Mouse (Mus musculus) heart, embryonic 12.5 days (tissue): ENCODE measurements at regions not wholly inside any gene's neighbourhood (a gene's known extent, or its start where the extent isn't known, plus 50 kb on each side); places are given as distances from the start of the nearest gene placed in this dataset.

Experiments
- ATAC-seq: fragments of 200-750 bp; cut with Nextera tagmentation; 2 replicates; pipeline ENCODE4 v1.8.0; 2017; ENCODE audit warnings: moderate TSS enrichment, moderate library complexity; ENCODE audit not compliant: insufficient number of reproducible peaks, low FRiP score
- H3K27ac ChIP-seq: fragments of 300-500 bp; sonication (generic); 2 replicates; pipeline ENCODE4 v1.5.1; 2016; ENCODE audit warnings: mild to moderate bottlenecking, moderate library complexity; ENCODE audit not compliant: poor library complexity, severe bottlenecking
- H3K27me3 ChIP-seq: fragments of 300-500 bp; sonication (generic); replicated peaks from 2 replicates; pipeline ENCODE4 v1.6.1; 2016; ENCODE audit warnings: mild to moderate bottlenecking, moderate library complexity
- H3K36me3 ChIP-seq: fragments of 300-500 bp; sonication (generic); 2 replicates; pipeline ENCODE4 v1.6.1; 2016; ENCODE audit warnings: mild to moderate bottlenecking, moderate library complexity
- H3K4me1 ChIP-seq: fragments of 300-500 bp; sonication (generic); replicated peaks from 2 replicates; pipeline ENCODE4 v1.6.1; 2016; ENCODE audit warnings: mild to moderate bottlenecking
- H3K4me2 ChIP-seq: fragments of 300-500 bp; sonication (generic); 2 replicates; pipeline ENCODE4 v1.6.1; 2016; ENCODE audit warnings: mild to moderate bottlenecking, moderate library complexity
- H3K4me3 ChIP-seq: fragments of 300-500 bp; sonication (generic); 2 replicates; pipeline ENCODE4 v1.5.1; 2016; ENCODE audit warnings: mild to moderate bottlenecking
- H3K9ac ChIP-seq: fragments of 300-500 bp; sonication (generic); 2 replicates; pipeline ENCODE4 v1.6.1; 2016; ENCODE audit warnings: mild to moderate bottlenecking, moderate library complexity
- H3K9me3 ChIP-seq: fragments of 300-500 bp; sonication (generic); replicated peaks from 2 replicates; pipeline ENCODE4 v1.6.1; 2016; ENCODE audit warnings: mild to moderate bottlenecking, moderate library complexity
- WGBS: fragments of 180-500 bp; shearing (Covaris S2); methylation state at CpG from one replicate; pipeline ENCODE4 v1.1.7; 2016; 5-methylcytosine and 5-hydroxymethylcytosine counted together

GRCm38 (mm10) chr12:107160628-107161027, 327.8 kb upstream of the 3110018I06Rik start:
- Histone ChIP-seq H3K4me2 (no peak overlapping the region), H3K27ac (no peak overlapping the region), H3K27me3 (peaks cover 11% of the 10 kb centered on the region), H3K9me3 (no peaks in the 10 kb centered on the region), H3K4me3 (no peak overlapping the region), H3K36me3 (no peaks in the 10 kb centered on the region), H3K9ac (no peak overlapping the region), H3K4me1 (0 out of 2 replicates have a peak, but pooled peaks cover 4% of the 10 kb centered on the region)
- ATAC-seq: no peak
- WGBS: 45% methylated on average over 6 of the region's 6 CpGs

- H3K4me1 ChIP-seq: no peaks in the 10 kb centered on the region
- no peaks in the 10 kb centered on the region for H3K27me3 ChIP-seq
- H3K9ac ChIP-seq: no peak overlapping the region
- H3K9me3 ChIP-seq: no peaks in the 10 kb centered on the region
- no peak overlapping the region for H3K27ac ChIP-seq
- H3K4me2 ChIP-seq: no peak overlapping the region
- H3K4me3 ChIP-seq: no peak overlapping the region
- no peak for ATAC-seq
- 67% methylated on average over 7 of the region's 7 CpGs for WGBS
- no peaks in the 10 kb centered on the region for H3K36me3 ChIP-seq
Measured at GRCm38 (mm10) chr12:107170926-107171325, 317.5 kb upstream of the 3110018I06Rik start.

- WGBS: 84% methylated on average over 15 of the region's 15 CpGs
- no peaks in the 10 kb centered on the region for H3K4me1 ChIP-seq
- no peak overlapping the region for H3K9ac ChIP-seq
- no peak overlapping the region for H3K27ac ChIP-seq
- H3K9me3 ChIP-seq: no peaks in the 10 kb centered on the region
- H3K36me3 ChIP-seq: no peaks in the 10 kb centered on the region
- H3K27me3 ChIP-seq: no peaks in the 10 kb centered on the region
- H3K4me3 ChIP-seq: no peak overlapping the region
- ATAC-seq: no peak
- H3K4me2 ChIP-seq: no peak overlapping the region
Measured at GRCm38 (mm10) chr12:107171676-107172075, 316.8 kb upstream of the 3110018I06Rik start.

GRCm38 (mm10) chr12:107178676-107179075, 309.8 kb upstream of the 3110018I06Rik start:
- Histone ChIP-seq H3K4me1 (no peaks in the 10 kb centered on the region), H3K4me3 (no peak overlapping the region), H3K27me3 (no peaks in the 10 kb centered on the region), H3K9ac (no peak overlapping the region), H3K9me3 (no peaks in the 10 kb centered on the region), H3K27ac (no peak overlapping the region), H3K36me3 (no peaks in the 10 kb centered on the region), H3K4me2 (no peak overlapping the region)
- 70% methylated on average over 6 of the region's 6 CpGs for WGBS
- ATAC-seq: no peak

GRCm38 (mm10) chr12:107180501-107180900, 307.9 kb upstream of the 3110018I06Rik start:
- H3K9me3 ChIP-seq: no peaks in the 10 kb centered on the region
- ATAC-seq: no peak
- H3K36me3 ChIP-seq: no peaks in the 10 kb centered on the region
- H3K4me3 ChIP-seq: no peak overlapping the region
- no peaks in the 10 kb centered on the region for H3K27me3 ChIP-seq
- 82% methylated on average over 3 of the region's 3 CpGs for WGBS
- no peak overlapping the region for H3K9ac ChIP-seq
- H3K4me2 ChIP-seq: no peak overlapping the region
- no peaks in the 10 kb centered on the region for H3K4me1 ChIP-seq
- no peak overlapping the region for H3K27ac ChIP-seq

- 81% methylated on average over 9 of the region's 9 CpGs for WGBS
- H3K36me3 ChIP-seq: no peaks in the 10 kb centered on the region
- H3K9me3 ChIP-seq: no peaks in the 10 kb centered on the region
- no peak for ATAC-seq
- H3K9ac ChIP-seq: no peak overlapping the region
- no peak overlapping the region for H3K4me3 ChIP-seq
- H3K27ac ChIP-seq: no peak overlapping the region
- H3K4me1 ChIP-seq: no peaks in the 10 kb centered on the region
- H3K27me3 ChIP-seq: no peaks in the 10 kb centered on the region
- no peak overlapping the region for H3K4me2 ChIP-seq
Measured at GRCm38 (mm10) chr12:107181291-107181690, 307.1 kb upstream of the 3110018I06Rik start.

GRCm38 (mm10) chr12:107182091-107182655, 306.3 kb upstream of the 3110018I06Rik start:
- WGBS: 87% methylated on average over 18 of the region's 18 CpGs
- Histone ChIP-seq H3K27ac (no peak overlapping the region), H3K4me1 (no peaks in the 10 kb centered on the region), H3K27me3 (no peaks in the 10 kb centered on the region), H3K4me2 (no peak overlapping the region), H3K36me3 (no peaks in the 10 kb centered on the region), H3K4me3 (no peak overlapping the region), H3K9ac (no peak overlapping the region), H3K9me3 (no peaks in the 10 kb centered on the region)
- ATAC-seq: no peak

- Histone ChIP-seq H3K4me1 (no peaks in the 10 kb centered on the region), H3K4me3 (no peak overlapping the region), H3K27me3 (no peaks in the 10 kb centered on the region), H3K9me3 (no peaks in the 10 kb centered on the region), H3K36me3 (no peaks in the 10 kb centered on the region), H3K27ac (no peak overlapping the region), H3K9ac (no peak overlapping the region), H3K4me2 (no peak overlapping the region)
- ATAC-seq: no peak
- 50% methylated on average over 9 of the region's 9 CpGs for WGBS
Measured at GRCm38 (mm10) chr12:107183283-107183682, 305.1 kb upstream of the 3110018I06Rik start.

- Histone ChIP-seq H3K4me1 (no peaks in the 10 kb centered on the region), H3K36me3 (no peaks in the 10 kb centered on the region), H3K4me3 (no peak overlapping the region), H3K27ac (no peak overlapping the region), H3K9me3 (no peaks in the 10 kb centered on the region), H3K9ac (no peak overlapping the region), H3K27me3 (no peaks in the 10 kb centered on the region), H3K4me2 (no peak overlapping the region)
- 60% methylated on average over 3 of the region's 3 CpGs for whole genome bisulfite sequencing
- ATAC-seq: no peak
Measured at GRCm38 (mm10) chr12:107184426-107184825, 304.0 kb upstream of the 3110018I06Rik start.

- Histone ChIP-seq H3K9me3 (no peaks in the 10 kb centered on the region), H3K27me3 (no peaks in the 10 kb centered on the region), H3K4me3 (no peak overlapping the region), H3K27ac (no peak overlapping the region), H3K4me1 (no peaks in the 10 kb centered on the region), H3K36me3 (no peaks in the 10 kb centered on the region), H3K4me2 (no peak overlapping the region), H3K9ac (no peak overlapping the region)
- WGBS: 75% methylated on average over 6 of the region's 6 CpGs
- ATAC-seq: no peak
Measured at GRCm38 (mm10) chr12:107186361-107186760, 302.1 kb upstream of the 3110018I06Rik start.

GRCm38 (mm10) chr12:107188055-107188454, 300.4 kb upstream of the 3110018I06Rik start:
- H3K4me2 ChIP-seq: no peak overlapping the region
- H3K9ac ChIP-seq: no peak overlapping the region
- no peaks in the 10 kb centered on the region for H3K9me3 ChIP-seq
- H3K4me1 ChIP-seq: no peaks in the 10 kb centered on the region
- no peaks in the 10 kb centered on the region for H3K27me3 ChIP-seq
- no peak for ATAC-seq
- H3K27ac ChIP-seq: no peak overlapping the region
- 59% methylated on average over 5 of the region's 5 CpGs for WGBS
- H3K36me3 ChIP-seq: no peaks in the 10 kb centered on the region
- no peak overlapping the region for H3K4me3 ChIP-seq

- Histone ChIP-seq H3K9ac (no peak overlapping the region), H3K9me3 (no peaks in the 10 kb centered on the region), H3K4me3 (no peak overlapping the region), H3K4me2 (no peak overlapping the region), H3K4me1 (no peaks in the 10 kb centered on the region), H3K36me3 (no peaks in the 10 kb centered on the region), H3K27me3 (0 out of 2 replicates have a peak, but pooled peaks cover 3% of the 10 kb centered on the region), H3K27ac (no peak overlapping the region)
- no peak for ATAC-seq
- 72% methylated on average over 2 of the region's 2 CpGs for WGBS
Measured at GRCm38 (mm10) chr12:107198389-107199018, 289.9 kb upstream of the 3110018I06Rik start.
